Mouse (Mus musculus) layer of hippocampus, adult 2 months (tissue): ENCODE measurements around the gene Gatd1. TPM values are rescaled to one million over a fixed set of nuclear protein-coding genes. Genes with fewer than 3 reads are reported as not detected.
A peak's percentile ranks its signal among the peaks of the same experiment; 100 is the strongest.

Experiments
- DNase-seq, 2 experiments: peaks; one replicate each; pipeline ENCODE4 v3.0.0; 2022; ENCODE audit warnings: low spot score in 2 of 2
- H3K27ac ChIP-seq: fragments of 200-600 bp; 2 replicates; pipeline ENCODE4 v1.8.1; 2022
- H3K4me3 ChIP-seq: fragments of 200-600 bp; 2 replicates; pipeline ENCODE4 v1.8.1; 2022; ENCODE audit warnings: mild to moderate bottlenecking
- CTCF ChIP-seq: fragments of 200-600 bp; conservative IDR thresholded peaks from 2 replicates; pipeline ENCODE4 v1.8.1; 2022; ENCODE audit warnings: antibody characterized with exemption, mild to moderate bottlenecking, moderate library complexity
- long read RNA-seq, 2 experiments: library from polyadenylated mRNA; stranded (forward); transcript quantifications; one replicate each; pipeline ENCODE4 v2.0.0; 2021; ENCODE audit warnings: borderline mapping rate in 2 of 2
- total RNA-seq, 2 experiments: library from RNA; stranded (reverse); gene quantifications; 2 replicates each; pipeline ENCODE4 v1.2.3; 2021

Gene Gatd1
- 10 to 100 TPM; 42.1 to 45.1 TPM for total RNA-seq
- long read RNA-seq, experiment 1, transcript Gatd1-201 (8 exons, 1,898 nt), result major isoform, 10 of 10 reads
- long read RNA-seq, experiment 1, partial matches to known transcripts, result 0 of 10 reads
- long read RNA-seq, experiment 1, other reads (novel, unspliced or antisense), result 0 of 10 reads
- long read RNA-seq, experiment 2, transcript Gatd1-201 (8 exons, 1,898 nt), result major isoform, 19 of 24 reads
- long read RNA-seq, experiment 2, partial matches to known transcripts, result 1 of 24 reads
- long read RNA-seq, experiment 2, other reads (novel, unspliced or antisense), result 4 of 24 reads

GRCm38 (mm10) chr7:141413809-141414584, at the start of gene Gatd1:
TSS of gene Gatd1 (minus strand) at chr7:141414136.
- TF ChIP-seq CTCF, result peak; percentile 37
- Histone ChIP-seq H3K4me3 (peak within 1 kb of the TSS; percentile 99), H3K27ac (peak within 1 kb of the TSS; percentile 94)
- DNase-seq, result peak; percentile 99 to 100

GRCm38 (mm10) chr7:141462333-141462821, 48.4 kb upstream of the Gatd1 start:
- Histone ChIP-seq H3K4me3 (peak overlapping the region; percentile 48; the same call in 1 of the 2 replicates), H3K27ac (peak overlapping the region; percentile 78; the same call in 1 of the 2 replicates)
- DNase-seq, result no peak
- TF ChIP-seq CTCF, result no peak

GRCm38 (mm10) chr7:141461521-141462332, 47.8 kb upstream of the Gatd1 start:
- Histone ChIP-seq H3K27ac (peak overlapping the region; percentile 78), H3K4me3 (peak overlapping the region; percentile 48)
- TF ChIP-seq CTCF, result peak; percentile 44
- DNase-seq, result no peak

- no peak for DNase-seq
- no peak for TF ChIP-seq CTCF
- peak within 1 kb of the TSS; percentile 78 for H3K27ac ChIP-seq
- peak within 1 kb of the TSS; percentile 48 for H3K4me3 ChIP-seq
Measured at GRCm38 (mm10) chr7:141460391-141461113, 46.6 kb upstream of the Gatd1 start, which contains the start of gene Cracr2b. TSS of gene Cracr2b (plus strand) at chr7:141461094.

GRCm38 (mm10) chr7:141460001-141460390, 46.1 kb upstream of the Gatd1 start:
- TF ChIP-seq CTCF, result no peak
- DNase-seq, result no peak
- Histone ChIP-seq H3K4me3 (no peak overlapping the region), H3K27ac (peak overlapping the region; percentile 53)

GRCm38 (mm10) chr7:141459301-141459711, 45.4 kb upstream of the Gatd1 start:
- DNase-seq, result no peak
- H3K27ac ChIP-seq, result no peak overlapping the region
- TF ChIP-seq CTCF, result no peak
- no peak overlapping the region for H3K4me3 ChIP-seq

- peak; percentile 39 for TF ChIP-seq CTCF
- no peak overlapping the region for H3K27ac ChIP-seq
- no peak for DNase-seq
- H3K4me3 ChIP-seq, result no peak overlapping the region
Measured at GRCm38 (mm10) chr7:141458661-141459060, 44.7 kb upstream of the Gatd1 start.

- no peak overlapping the region for H3K4me3 ChIP-seq
- H3K27ac ChIP-seq, result no peak overlapping the region
- no peak for DNase-seq
- TF ChIP-seq CTCF, result peak; percentile 72
Measured at GRCm38 (mm10) chr7:141457986-141458660, 44.2 kb upstream of the Gatd1 start.

GRCm38 (mm10) chr7:141457236-141457635, 43.3 kb upstream of the Gatd1 start:
- TF ChIP-seq CTCF, result no peak
- DNase-seq, result no peak
- Histone ChIP-seq H3K4me3 (no peak overlapping the region), H3K27ac (no peak overlapping the region)

- TF ChIP-seq CTCF, result no peak
- Histone ChIP-seq H3K4me3 (no peak overlapping the region), H3K27ac (peak overlapping the region; percentile 90; the same call in 1 of the 2 replicates)
- DNase-seq, result no peak
Measured at GRCm38 (mm10) chr7:141456739-141457138, 42.8 kb upstream of the Gatd1 start.

- Histone ChIP-seq H3K4me3 (peak overlapping the region; percentile 63), H3K27ac (peak overlapping the region; percentile 90)
- TF ChIP-seq CTCF, result no peak
- DNase-seq, result no peak
Measured at GRCm38 (mm10) chr7:141455610-141456314, 41.8 kb upstream of the Gatd1 start.
